In the genomic region with DNA sequence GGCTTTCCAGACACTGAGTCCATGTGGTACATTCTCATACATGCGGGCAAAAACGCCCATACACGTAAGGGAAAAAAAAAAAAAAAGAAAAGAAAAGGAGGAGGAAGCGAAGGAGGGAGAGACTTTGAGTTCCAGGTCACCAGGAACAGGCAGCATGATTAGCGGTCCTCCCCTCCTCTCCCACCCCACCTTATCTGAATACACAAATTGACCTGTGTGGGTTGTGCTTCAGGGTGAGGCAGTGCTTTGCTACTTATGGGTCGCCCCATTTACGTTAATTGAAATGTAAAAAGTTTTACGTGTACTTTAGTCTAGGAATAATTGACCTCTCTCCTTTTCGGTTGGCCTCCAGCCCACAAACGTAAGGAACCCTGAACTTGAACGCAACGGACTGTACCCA, we compare ENCODE assay signal across 31 mouse cellular contexts. TPM values are rescaled to one million over a fixed set of nuclear protein-coding genes. Genes with fewer than 3 reads are reported as not detected.
A peak's percentile ranks its signal among the peaks of the same experiment; 100 is the strongest.
DNase-seq lines count a peak whose midpoint lies in the region; ATAC-seq and TF ChIP-seq lines count a peak whose summit lies in the region.
"Had no signal": no experiment of that assay in that cellular context is flagged by ENCODE, and none has a peak within 500 bp of the region (broad histone marks: within the 10 kb centered on the region; RNA-seq: fewer than 3 reads in every experiment).

No protein-coding gene starts in this region.

- H3K27ac ChIP-seq in intestine, postnatal 0 days (ENCODE audit: low read depth, low read length), result peak overlapping the region; percentile 85
- H3K27ac ChIP-seq: heart, embryonic 10.5 days; heart, embryonic 15.5 days; hindbrain, embryonic 13.5 days; layer of hippocampus, adult 2 months; left cerebral cortex, adult 2 months; limb, embryonic 12.5 days; liver, embryonic 14.5 days; midbrain, embryonic 10.5 days; midbrain, embryonic 15.5 days had no signal

- H3K4me2 ChIP-seq in intestine, postnatal 0 days (replicated peaks; ENCODE audit: low read depth), result peak overlapping the region; percentile 21; the same call in 1 of the 2 replicates
- H3K4me2 ChIP-seq: heart, embryonic 15.5 days; hindbrain, embryonic 13.5 days; limb, embryonic 12.5 days; lung, embryonic 14.5 days; midbrain, embryonic 15.5 days had no signal

- peak overlapping the region; percentile 59 for H3K4me3 ChIP-seq in E14TG2a.4 (replicated peaks; ENCODE audit: low read length)
- H3K4me3 ChIP-seq in intestine, postnatal 0 days (ENCODE audit: low read depth, low read length), result no peak overlapping the region
- H3K4me3 ChIP-seq: erythroblast, embryonic 14.5 days; heart, embryonic 10.5 days; heart, embryonic 15.5 days; hindbrain, embryonic 13.5 days; layer of hippocampus, adult 2 months; left cerebral cortex, adult 2 months; limb, embryonic 12.5 days; midbrain, embryonic 10.5 days; midbrain, embryonic 15.5 days had no signal

- 52% methylated on average over 12 of the region's 12 CpGs for WGBS in intestine, postnatal 0 days

- ATAC-seq in intestine, postnatal 0 days, result peak; percentile 67
- ATAC-seq: forebrain, embryonic 16.5 days; midbrain, embryonic 15.5 days had no signal

- peak; percentile 36 for DNase-seq in ES-CJ7 (ENCODE audit: low read depth, low spot score)
- peak; percentile 43 for DNase-seq in testis, postnatal 10 days (ENCODE audit: low spot score)
- no peak for DNase-seq in thymus, postnatal 36 days
- DNase-seq in T-cell, adult 2 months (ENCODE audit: low spot score), result no peak
- DNase-seq: B cell, adult 2 months; cerebellum, adult 2 months; cerebellum, postnatal 14 days; gastrocnemius, postnatal 10 days; heart, adult 11 months; heart, postnatal 36 days; kidney, adult 2 months; kidney, postnatal 36 days; lung, embryonic 14.5 days; lung, postnatal 14 days; right cerebral cortex, adult 18-20 months; right cerebral cortex, postnatal 4 days; thymus, adult 2 months had no signal

- no peak overlapping the region for H3K9ac ChIP-seq in intestine, postnatal 0 days (ENCODE audit: low read depth, low read length)
- H3K9ac ChIP-seq: heart, embryonic 15.5 days; hindbrain, embryonic 13.5 days; limb, embryonic 12.5 days; liver, embryonic 14.5 days; lung, embryonic 14.5 days; midbrain, embryonic 15.5 days had no signal

- no peaks in the 10 kb centered on the region for H3K36me3 ChIP-seq in E14TG2a.4 (ENCODE audit: insufficient read depth, low read length)
- H3K36me3 ChIP-seq in intestine, postnatal 0 days (ENCODE audit: control insufficient read depth, insufficient read depth), result peaks cover 5% of the 10 kb centered on the region; the same call in 1 of the 2 replicates
- H3K36me3 ChIP-seq: midbrain, embryonic 15.5 days had no signal

- peaks cover 62% of the 10 kb centered on the region for H3K4me1 ChIP-seq in E14TG2a.4 (replicated peaks; ENCODE audit: low read depth, low read length)
- peaks cover 8% of the 10 kb centered on the region for H3K4me1 ChIP-seq in intestine, postnatal 0 days (replicated peaks; ENCODE audit: control insufficient read depth, insufficient read depth, low read length)

- no peak for TF ChIP-seq CTCF in E14TG2a.4 (conservative IDR thresholded peaks at IDR 0.05; ENCODE audit: low read length)
- TF ChIP-seq CTCF in intestine, postnatal 0 days (IDR thresholded peaks at IDR 0.05; ENCODE audit: low read depth), result no peak

- H3K27me3 ChIP-seq in E14TG2a.4 (ENCODE audit: insufficient read depth, low read length), result peaks cover 28% of the 10 kb centered on the region
- H3K27me3 ChIP-seq in intestine, postnatal 0 days (replicated peaks; ENCODE audit: control insufficient read depth, insufficient read depth, low read length), result no peaks in the 10 kb centered on the region
- H3K27me3 ChIP-seq: heart, embryonic 15.5 days; hindbrain, embryonic 13.5 days; limb, embryonic 12.5 days; midbrain, embryonic 15.5 days had no signal

- no peaks in the 10 kb centered on the region for H3K9me3 ChIP-seq in E14TG2a.4 (ENCODE audit: low read length)
- no peaks in the 10 kb centered on the region for H3K9me3 ChIP-seq in intestine, postnatal 0 days (ENCODE audit: control insufficient read depth)
- H3K9me3 ChIP-seq: heart, embryonic 10.5 days; heart, embryonic 15.5 days; hindbrain, embryonic 13.5 days; limb, embryonic 12.5 days; midbrain, embryonic 10.5 days; midbrain, embryonic 15.5 days had no signal

RNA-seq across cellular contexts. Expression of a gene that starts 27.5 kb away (rescaled TPM):
- 459 and 473 TPM in 2 replicates for polyA plus RNA-seq in intestine, postnatal 0 days (2015; fragmentation: Nextera tagmentation; extraction: Ambion mirVana)
- polyA plus RNA-seq: embryonic facial prominence, embryonic 14.5 days; erythroblast, embryonic 14.5 days; hindbrain, embryonic 13.5 days; lung, embryonic 14.5 days had no signal

Comparison
In these comparisons a context has a peak if more than half of its experiments do, and no peak if none do; other contexts are left out.
1. DNase-seq: peak in ES-CJ7 (single experiment) and testis, postnatal 10 days (single experiment); none in thymus, postnatal 36 days (0 of 2) and T-cell, adult 2 months (single experiment).